Mouse (Mus musculus) C2C12 (cell line): ENCODE results near the gene Lypd6b.

Experiments
- CEBPB ChIP-seq: IDR thresholded peaks from one replicate; pipeline ENCODE4 v1.6.1; 2011; ENCODE audit warnings: low read depth, mild to moderate bottlenecking, control low read depth, moderate library complexity
- CTCF ChIP-seq: IDR thresholded peaks from one replicate; pipeline ENCODE4 v1.5.1; 2011; ENCODE audit not compliant: control insufficient read depth, insufficient read depth, insufficient read length
- MYOG ChIP-seq: IDR thresholded peaks from one replicate; pipeline ENCODE4 v1.6.1; 2011; ENCODE audit not compliant: control insufficient read depth, insufficient read length; ENCODE audit errors: extremely low read depth
- USF1 ChIP-seq: IDR thresholded peaks from one replicate; pipeline ENCODE4 v1.6.1; 2011; ENCODE audit warnings: low read depth, mild to moderate bottlenecking, control low read depth, moderate library complexity

- TF ChIP-seq CTCF: no peak
- TF ChIP-seq CEBPB: no peak
- no peak for TF ChIP-seq MYOG
- no peak for TF ChIP-seq USF1
Measured at GRCm38 (mm10) chr2:49846097-49846496, 58.6 kb downstream of the Lypd6b start.
